Mouse (Mus musculus): ENCODE measurements around the gene Phc2. TPM values are rescaled to one million over a fixed set of nuclear protein-coding genes. Genes with fewer than 3 reads are reported as not detected.
A peak's percentile ranks its signal among the peaks of the same experiment; 100 is the strongest.

Gene Phc2
- polyA plus RNA-seq, 1 experiment from 2014 or later = 27.1 TPM

DNA sequence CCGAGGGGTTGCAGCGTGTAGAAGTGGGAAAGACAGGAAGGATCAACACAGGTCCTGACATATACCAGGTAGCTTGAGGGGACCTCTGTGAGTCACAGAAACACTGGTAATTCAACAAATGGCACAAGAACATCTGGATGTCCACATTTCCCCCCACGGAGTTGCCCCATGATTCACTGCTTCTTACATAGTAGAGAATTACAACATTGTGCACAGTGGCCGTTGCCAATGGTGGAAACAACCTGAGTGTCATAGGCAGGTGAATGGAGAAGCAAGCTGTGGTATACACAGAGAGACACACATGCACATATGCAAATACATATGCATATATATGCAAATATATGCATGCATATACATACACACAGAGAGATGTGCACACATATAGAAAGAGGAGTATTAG is 45.4 kb downstream of the Phc2 start:
- Histone ChIP-seq H3K27me3 (ENCODE audit: control insufficient read depth, insufficient read depth, low read length) (no peaks in the 10 kb centered on the region), H3K9ac (ENCODE audit: low read length) (no peak overlapping the region), H3K4me2 (replicated peaks; ENCODE audit: low read depth) (no peak overlapping the region), H3K4me3 (ENCODE audit: low read depth, low read length) (no peak overlapping the region), H3K27ac (replicated peaks) (no peak overlapping the region), H3K4me1 (replicated peaks; ENCODE audit: control insufficient read depth, insufficient read depth) (no peaks in the 10 kb centered on the region), H3K9me3 (ENCODE audit: control insufficient read depth, low read length) (no peaks in the 10 kb centered on the region), H3K36me3 (ENCODE audit: control insufficient read depth, insufficient read depth, low read length) (no peaks in the 10 kb centered on the region)
- DNase-seq (ENCODE audit: low spot score) = no peak
- 84% methylated on average over 4 of the region's 4 CpGs for WGBS
- TF ChIP-seq EP300 (optimal IDR thresholded peaks at IDR 0.05) (no peak), CTCF (IDR thresholded peaks at IDR 0.05; ENCODE audit: low read depth) (no peak)
- no peak for ATAC-seq (ENCODE audit: low FRiP score, low TSS enrichment)

DNA sequence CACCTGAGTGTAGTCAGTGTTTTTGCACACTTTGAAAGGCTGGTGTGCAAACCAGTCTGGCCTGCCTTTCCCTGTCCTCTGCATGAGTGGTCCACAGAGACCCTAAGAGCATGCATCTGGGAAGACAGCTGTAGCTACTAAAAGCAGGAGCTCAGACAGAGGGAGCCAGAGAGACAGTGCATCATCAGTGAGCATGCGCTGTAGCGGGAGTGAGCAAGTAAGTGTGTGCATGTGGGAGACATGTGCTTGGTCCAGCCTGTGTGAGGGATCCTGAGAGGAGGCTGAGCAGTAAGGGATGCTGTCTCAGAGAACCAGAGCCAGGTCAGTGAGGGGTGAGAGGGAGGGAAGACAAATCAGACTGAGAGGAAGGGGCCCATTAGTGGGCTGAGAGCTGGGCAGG is 46.0 kb downstream of the Phc2 start:
- no peak overlapping the region for H3K9ac ChIP-seq (ENCODE audit: low read length)
- 76% methylated on average over 2 of the region's 2 CpGs for WGBS
- no peaks in the 10 kb centered on the region for H3K36me3 ChIP-seq (ENCODE audit: control insufficient read depth, insufficient read depth, low read length)
- ATAC-seq (ENCODE audit: low FRiP score, low TSS enrichment) (no peak), DNase-seq (ENCODE audit: low spot score) (no peak)
- TF ChIP-seq CTCF (IDR thresholded peaks at IDR 0.05; ENCODE audit: low read depth) = peak; percentile 53
- TF ChIP-seq EP300 (optimal IDR thresholded peaks at IDR 0.05) = no peak
- H3K4me3 ChIP-seq (ENCODE audit: low read depth, low read length) = no peak overlapping the region
- no peaks in the 10 kb centered on the region for H3K9me3 ChIP-seq (ENCODE audit: control insufficient read depth, low read length)
- H3K4me1 ChIP-seq (replicated peaks; ENCODE audit: control insufficient read depth, insufficient read depth) = no peaks in the 10 kb centered on the region
- H3K27me3 ChIP-seq (ENCODE audit: control insufficient read depth, insufficient read depth, low read length) = no peaks in the 10 kb centered on the region
- no peak overlapping the region for H3K27ac ChIP-seq (replicated peaks)
- no peak overlapping the region for H3K4me2 ChIP-seq (replicated peaks; ENCODE audit: low read depth)

DNA sequence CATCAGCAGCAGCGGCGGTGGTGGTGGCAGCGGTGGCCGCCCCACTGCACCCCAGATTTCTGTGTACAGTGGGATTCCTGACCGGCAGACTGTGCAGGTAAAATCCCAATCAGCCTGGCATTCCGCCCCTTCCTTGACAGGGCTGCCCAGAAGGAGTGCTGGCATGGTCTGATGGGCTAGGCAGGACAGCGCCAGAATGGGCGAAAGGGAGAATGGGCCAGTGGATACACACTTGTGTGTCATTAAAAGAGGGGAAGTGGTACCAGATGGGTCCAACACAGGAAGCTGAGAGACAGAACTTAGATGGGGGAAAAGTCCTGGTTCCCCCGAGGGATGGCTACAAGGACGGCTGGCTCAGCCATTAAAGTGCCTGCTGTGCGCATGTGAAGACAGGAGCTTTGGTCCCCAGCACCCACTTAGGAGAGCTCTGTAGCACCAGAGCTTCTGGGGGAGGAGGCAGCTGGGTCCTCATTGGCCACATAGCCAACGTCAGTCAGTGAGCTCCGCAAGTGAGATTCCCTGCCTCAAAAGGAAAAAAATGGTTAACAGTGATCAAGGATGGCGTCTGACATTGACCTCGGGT is 50.7 kb downstream of the Phc2 start:
- no peak for DNase-seq (ENCODE audit: low spot score)
- Histone ChIP-seq H3K27me3 (ENCODE audit: control insufficient read depth, insufficient read depth, low read length) (no peaks in the 10 kb centered on the region), H3K4me2 (replicated peaks; ENCODE audit: low read depth) (no peak overlapping the region), H3K9ac (ENCODE audit: low read length) (no peak overlapping the region), H3K9me3 (ENCODE audit: control insufficient read depth, low read length) (no peaks in the 10 kb centered on the region), H3K27ac (replicated peaks) (no peak overlapping the region), H3K4me1 (replicated peaks; ENCODE audit: control insufficient read depth, insufficient read depth) (no peaks in the 10 kb centered on the region), H3K36me3 (ENCODE audit: control insufficient read depth, insufficient read depth, low read length) (no peaks in the 10 kb centered on the region), H3K4me3 (ENCODE audit: low read depth, low read length) (no peak overlapping the region)
- 88% methylated on average over 15 of the region's 15 CpGs for WGBS
- TF ChIP-seq CTCF (IDR thresholded peaks at IDR 0.05; ENCODE audit: low read depth) (no peak), EP300 (optimal IDR thresholded peaks at IDR 0.05) (no peak)
- ATAC-seq (ENCODE audit: low FRiP score, low TSS enrichment) = no peak

DNA sequence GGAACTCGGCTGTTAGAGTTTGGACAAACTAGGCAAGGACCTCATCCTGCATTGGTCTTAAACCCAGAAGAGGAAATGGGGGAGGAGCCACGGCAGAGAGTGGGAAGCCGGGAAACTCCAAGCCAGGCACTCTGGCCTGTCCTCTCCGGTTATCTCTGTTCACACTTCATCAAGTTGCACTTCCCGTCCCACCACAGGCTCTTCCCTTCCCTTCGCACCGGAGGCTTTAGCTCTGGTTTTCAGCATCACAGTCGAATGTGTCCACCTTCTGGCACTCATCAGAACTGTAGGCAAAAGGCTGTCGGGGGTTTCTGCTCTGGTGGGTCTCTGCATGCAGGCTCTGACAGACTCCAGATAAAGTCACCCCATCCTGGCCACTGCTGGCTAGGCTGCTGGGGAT is 52.1 kb downstream of the Phc2 start:
- Histone ChIP-seq H3K4me3 (ENCODE audit: low read depth, low read length) (no peak overlapping the region), H3K4me1 (replicated peaks; ENCODE audit: control insufficient read depth, insufficient read depth) (no peaks in the 10 kb centered on the region), H3K9ac (ENCODE audit: low read length) (no peak overlapping the region), H3K4me2 (replicated peaks; ENCODE audit: low read depth) (no peak overlapping the region), H3K9me3 (ENCODE audit: control insufficient read depth, low read length) (no peaks in the 10 kb centered on the region), H3K27ac (replicated peaks) (no peak overlapping the region), H3K27me3 (ENCODE audit: control insufficient read depth, insufficient read depth, low read length) (no peaks in the 10 kb centered on the region), H3K36me3 (ENCODE audit: control insufficient read depth, insufficient read depth, low read length) (no peaks in the 10 kb centered on the region)
- ATAC-seq (ENCODE audit: low FRiP score, low TSS enrichment) (no peak), DNase-seq (ENCODE audit: low spot score) (no peak)
- WGBS = 14% methylated on average over 9 of the region's 9 CpGs
- TF ChIP-seq EP300 (optimal IDR thresholded peaks at IDR 0.05) (no peak), CTCF (IDR thresholded peaks at IDR 0.05; ENCODE audit: low read depth) (peak; percentile 76)

DNA sequence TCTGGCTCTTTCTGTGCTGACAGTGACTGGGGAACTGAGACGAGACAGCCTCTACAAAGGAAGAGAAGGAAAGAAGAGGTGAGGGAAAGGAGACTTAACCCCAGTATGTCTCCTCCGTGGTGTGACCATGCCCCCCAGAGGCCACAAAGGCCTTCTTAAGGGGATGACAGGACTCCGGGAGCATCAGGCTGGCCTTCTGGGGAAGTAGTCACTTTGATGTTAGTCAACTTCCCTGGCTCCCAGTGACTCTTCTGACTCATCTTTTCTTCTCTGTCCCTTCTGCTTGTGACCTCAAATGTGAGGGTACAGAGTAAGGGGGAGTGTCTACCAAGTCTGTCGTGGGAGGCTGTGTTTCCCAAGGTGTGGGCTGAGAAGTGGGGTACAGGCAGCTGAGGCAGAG is 52.9 kb downstream of the Phc2 start:
- no peak for ATAC-seq (ENCODE audit: low FRiP score, low TSS enrichment)
- Histone ChIP-seq H3K4me3 (ENCODE audit: low read depth, low read length) (no peak overlapping the region), H3K4me2 (replicated peaks; ENCODE audit: low read depth) (no peak overlapping the region), H3K27me3 (ENCODE audit: control insufficient read depth, insufficient read depth, low read length) (no peaks in the 10 kb centered on the region), H3K36me3 (ENCODE audit: control insufficient read depth, insufficient read depth, low read length) (no peaks in the 10 kb centered on the region), H3K4me1 (replicated peaks; ENCODE audit: control insufficient read depth, insufficient read depth) (peaks cover 6% of the 10 kb centered on the region), H3K27ac (replicated peaks) (no peak overlapping the region), H3K9ac (ENCODE audit: low read length) (no peak overlapping the region), H3K9me3 (ENCODE audit: control insufficient read depth, low read length) (no peaks in the 10 kb centered on the region)
- DNase-seq (ENCODE audit: low spot score) = no peak
- TF ChIP-seq EP300 (optimal IDR thresholded peaks at IDR 0.05) (no peak), CTCF (IDR thresholded peaks at IDR 0.05; ENCODE audit: low read depth) (peak; percentile 34)
- WGBS = 49% methylated on average over 4 of the region's 4 CpGs

DNA sequence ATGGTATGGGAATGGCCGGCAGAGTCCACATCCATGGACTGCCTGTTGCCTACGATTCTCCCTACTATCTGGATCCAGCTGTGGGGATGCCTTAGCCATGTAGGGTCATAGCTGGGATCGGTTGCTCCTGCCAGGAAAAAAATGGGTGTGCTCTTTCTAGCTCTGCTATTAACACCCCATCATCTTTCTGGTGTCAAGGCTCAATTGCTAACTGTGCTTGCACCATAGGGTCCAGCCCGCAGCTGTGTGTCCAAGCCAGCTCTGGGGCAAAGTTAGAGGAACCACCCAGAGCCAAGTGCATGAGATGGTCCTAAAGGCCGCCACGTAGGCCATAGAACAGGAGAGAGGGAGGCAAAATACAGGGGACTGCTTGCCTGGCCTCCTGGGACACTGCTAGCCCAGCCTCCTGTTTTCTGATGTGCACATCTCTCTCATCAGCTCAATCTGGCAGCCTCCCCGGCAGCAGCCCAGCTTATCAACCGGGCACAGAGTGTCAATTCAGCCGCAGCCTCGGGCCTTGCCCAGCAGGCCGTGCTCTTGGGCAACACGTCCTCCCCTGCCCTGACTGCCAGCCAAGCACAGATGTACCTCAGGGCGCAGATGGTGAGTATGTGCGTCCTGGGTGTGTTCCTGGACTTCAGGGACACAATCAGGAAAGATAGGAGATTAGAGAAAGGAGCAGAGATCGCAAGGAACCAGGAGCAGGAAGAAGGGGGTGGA is 54.7 kb downstream of the Phc2 start:
- TF ChIP-seq CTCF (IDR thresholded peaks at IDR 0.05; ENCODE audit: low read depth) (no peak), EP300 (optimal IDR thresholded peaks at IDR 0.05) (no peak)
- 0 out of 2 replicates have a peak overlapping the region, but pooled peaks have one; percentile 18 for H3K27ac ChIP-seq (replicated peaks)
- peaks cover 6% of the 10 kb centered on the region for H3K4me1 ChIP-seq (replicated peaks; ENCODE audit: control insufficient read depth, insufficient read depth)
- H3K9ac ChIP-seq (ENCODE audit: low read length) = no peak overlapping the region
- DNase-seq (ENCODE audit: low spot score) (no peak), ATAC-seq (ENCODE audit: low FRiP score, low TSS enrichment) (no peak)
- no peaks in the 10 kb centered on the region for H3K27me3 ChIP-seq (ENCODE audit: control insufficient read depth, insufficient read depth, low read length)
- no peak overlapping the region for H3K4me3 ChIP-seq (ENCODE audit: low read depth, low read length)
- no peak overlapping the region for H3K4me2 ChIP-seq (replicated peaks; ENCODE audit: low read depth)
- WGBS = 68% methylated on average over 15 of the region's 15 CpGs
- H3K9me3 ChIP-seq (ENCODE audit: control insufficient read depth, low read length) = no peaks in the 10 kb centered on the region
- H3K36me3 ChIP-seq (ENCODE audit: control insufficient read depth, insufficient read depth, low read length) = no peaks in the 10 kb centered on the region

Measured in stomach, postnatal 0 days (tissue).